Mouse (Mus musculus): Measurements from ENCODE around the gene Drap1. TPM values are rescaled to one million over a fixed set of nuclear protein-coding genes. Genes with fewer than 3 reads are reported as not detected.

The Drap1 gene
- polyA plus RNA-seq, 1 experiment from 2014 or later: 210 TPM

DNA sequence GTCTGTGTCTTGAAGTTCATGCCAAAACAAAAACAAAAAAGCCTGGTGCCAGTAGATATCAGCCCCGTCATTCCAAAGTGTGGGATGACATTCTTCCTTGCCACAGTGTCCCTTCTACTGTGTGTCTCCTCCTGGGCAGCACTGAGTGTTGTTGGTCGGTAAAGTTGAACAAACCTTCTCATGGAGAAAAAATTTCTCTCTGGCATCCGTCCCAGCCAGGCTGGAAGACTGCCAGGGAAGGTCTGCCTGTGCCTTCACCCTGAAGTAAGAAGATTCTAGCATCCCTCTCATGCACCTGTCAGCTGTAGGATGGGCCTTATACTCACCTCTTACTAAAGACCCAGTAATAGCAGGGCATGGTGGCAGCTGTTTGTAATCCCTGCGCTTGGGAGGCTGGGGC is 31.9 kb downstream of the Drap1 start:
- Histone ChIP-seq H3K36me3 (no peaks in the 10 kb centered on the region), H3K27ac (0 out of 2 replicates have a peak overlapping the region, but pooled peaks have one; percentile 2), H3K4me1 (peaks cover 9% of the 10 kb centered on the region), H3K9me3 (no peaks in the 10 kb centered on the region), H3K4me3 (replicated peaks) (no peak overlapping the region), H3K9ac (no peak overlapping the region), H3K4me2 (no peak overlapping the region), H3K27me3 (replicated peaks) (no peaks in the 10 kb centered on the region)
- ATAC-seq (ENCODE audit: insufficient read depth, low FRiP score, low read depth): no peak
- 43% methylated on average over 4 of the region's 4 CpGs for WGBS

- no peak for ATAC-seq (ENCODE audit: insufficient read depth, low FRiP score, low read depth)
- H3K4me2 ChIP-seq: peak overlapping the region; percentile 62
- peaks cover 4% of the 10 kb centered on the region; the same call in 1 of the 2 replicates for H3K36me3 ChIP-seq
- no peaks in the 10 kb centered on the region for H3K27me3 ChIP-seq (replicated peaks)
- 47% methylated on average over 8 of the region's 8 CpGs for WGBS
- no peaks in the 10 kb centered on the region for H3K9me3 ChIP-seq
- H3K4me3 ChIP-seq (replicated peaks): peak overlapping the region; percentile 79
- H3K27ac ChIP-seq: peak overlapping the region; percentile 67
- peaks cover 26% of the 10 kb centered on the region for H3K4me1 ChIP-seq
- H3K9ac ChIP-seq: peak overlapping the region; percentile 3; the same call in 1 of the 2 replicates
Observed at GRCm38 (mm10) chr19:5390416-5390815, 34.4 kb downstream of the Drap1 start.

- Histone ChIP-seq H3K36me3 (peaks cover 12% of the 10 kb centered on the region), H3K27me3 (replicated peaks) (no peaks in the 10 kb centered on the region), H3K4me1 (peaks cover 26% of the 10 kb centered on the region), H3K9me3 (no peaks in the 10 kb centered on the region), H3K4me3 (replicated peaks) (peak overlapping the region; percentile 79), H3K9ac (peak overlapping the region; percentile 3; the same call in 1 of the 2 replicates), H3K27ac (peak overlapping the region; percentile 89), H3K4me2 (peak overlapping the region; percentile 62)
- 14% methylated on average over 12 of the region's 12 CpGs for WGBS
- ATAC-seq (ENCODE audit: insufficient read depth, low FRiP score, low read depth): no peak
Observed at GRCm38 (mm10) chr19:5389647-5390046, 35.1 kb downstream of the Drap1 start.

DNA sequence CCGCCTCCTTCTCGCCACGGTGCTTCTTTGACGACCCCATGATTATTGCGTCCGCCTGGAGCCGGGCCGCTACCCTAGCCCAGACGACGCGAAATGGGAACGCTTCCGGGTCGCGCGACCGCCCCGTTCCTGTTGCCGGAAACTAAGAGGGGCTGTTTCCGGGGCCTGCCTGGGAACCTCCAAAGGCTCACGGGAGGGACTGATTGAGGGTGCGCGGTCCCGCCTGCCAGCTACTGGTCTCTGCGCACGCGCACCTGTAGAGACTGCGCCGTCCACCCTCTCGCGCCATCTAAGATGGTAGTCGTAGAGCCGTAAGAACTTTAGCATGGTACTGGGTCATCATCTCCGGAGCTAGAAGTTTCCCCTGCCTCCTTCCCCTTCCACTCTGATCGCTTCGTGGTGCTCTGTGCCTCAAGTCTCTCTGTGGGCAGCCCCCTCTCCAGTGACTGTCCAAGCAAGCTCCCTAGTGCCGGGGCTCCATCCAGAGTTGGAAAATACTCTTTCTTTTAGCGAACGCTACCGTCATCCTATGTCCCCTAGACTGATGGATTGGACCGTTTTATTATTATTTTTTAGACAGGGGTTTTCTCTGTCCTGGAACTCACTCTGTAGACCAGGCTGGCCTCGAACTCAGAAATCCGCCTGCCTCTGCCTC is 36.1 kb downstream of the Drap1 start, which contains the start of gene Sart1:
Gene Sart1, minus strand, starts transcription at position 116 of the 655 bp plus-strand sequence.
- peak; percentile 95 for ATAC-seq (ENCODE audit: insufficient read depth, low FRiP score, low read depth)
- Histone ChIP-seq H3K4me1 (peaks cover 26% of the 10 kb centered on the region), H3K27me3 (replicated peaks) (no peaks in the 10 kb centered on the region), H3K36me3 (peaks cover 21% of the 10 kb centered on the region), H3K4me3 (replicated peaks) (peak within 1 kb of the TSS; percentile 79), H3K9me3 (no peaks in the 10 kb centered on the region), H3K9ac (peak within 1 kb of the TSS; percentile 66), H3K27ac (peak within 1 kb of the TSS; percentile 89), H3K4me2 (peak within 1 kb of the TSS; percentile 72)
- 1% methylated on average over 43 of the region's 43 CpGs for WGBS

DNA sequence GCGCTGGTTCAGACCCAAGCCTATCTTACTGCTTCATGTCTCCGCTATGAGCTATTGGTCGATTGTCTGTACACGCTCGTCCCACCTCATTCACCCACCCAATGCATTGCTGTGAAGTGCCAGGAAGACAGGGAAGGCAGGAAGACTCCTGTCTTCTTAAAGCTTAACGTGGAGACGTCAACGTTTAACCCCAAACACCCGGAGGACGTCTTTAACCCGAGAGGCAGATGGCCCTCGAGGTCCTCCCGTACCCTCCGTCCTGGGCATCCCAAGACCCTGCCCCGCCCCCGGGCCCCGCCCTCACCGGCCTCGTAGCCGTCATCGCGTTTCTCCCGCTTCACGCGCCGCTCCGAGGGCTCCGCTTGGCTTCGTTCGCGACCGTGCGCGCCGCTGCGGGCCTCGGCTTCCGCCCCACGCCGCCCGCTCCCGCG is 36.8 kb downstream of the Drap1 start:
- peak overlapping the region; percentile 79 for H3K4me3 ChIP-seq (replicated peaks)
- under 1% methylated on average over 42 of the region's 43 CpGs for WGBS
- H3K9ac ChIP-seq: peak overlapping the region; percentile 66
- no peaks in the 10 kb centered on the region for H3K27me3 ChIP-seq (replicated peaks)
- H3K36me3 ChIP-seq: peaks cover 28% of the 10 kb centered on the region
- peak overlapping the region; percentile 70 for H3K27ac ChIP-seq
- H3K4me1 ChIP-seq: peaks cover 26% of the 10 kb centered on the region
- ATAC-seq (ENCODE audit: insufficient read depth, low FRiP score, low read depth): peak; percentile 25; the same call in 1 of the 2 replicates
- H3K4me2 ChIP-seq: peak overlapping the region; percentile 72
- H3K9me3 ChIP-seq: no peaks in the 10 kb centered on the region

GRCm38 (mm10) chr19:5384715-5385114 is 40.1 kb downstream of the Drap1 start:
- ATAC-seq (ENCODE audit: insufficient read depth, low FRiP score, low read depth): no peak
- WGBS: 93% methylated on average over 8 of the region's 8 CpGs

DNA sequence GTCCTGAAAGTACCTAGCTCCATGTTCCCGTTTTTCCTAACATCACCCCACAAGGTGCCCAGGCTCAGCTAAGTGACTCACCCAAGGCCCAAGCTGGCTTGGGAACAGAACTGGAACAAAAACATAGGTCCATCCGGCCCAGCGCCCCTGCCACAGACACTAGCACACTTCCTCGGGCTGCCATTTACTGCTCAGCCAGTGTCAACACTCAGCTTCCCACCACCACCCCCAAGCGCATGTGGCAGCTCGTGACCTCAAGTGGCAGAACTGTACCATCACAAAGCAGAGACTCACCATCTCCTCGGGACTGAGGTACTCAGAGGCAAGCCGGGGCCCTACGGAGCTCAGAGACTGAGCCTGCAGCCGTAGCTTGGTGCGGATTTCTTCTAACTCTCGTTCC is 41.5 kb downstream of the Drap1 start:
- Histone ChIP-seq H3K4me1 (peaks cover 17% of the 10 kb centered on the region; the same call in 1 of the 2 replicates), H3K9ac (no peak overlapping the region), H3K4me2 (no peak overlapping the region), H3K27ac (no peak overlapping the region), H3K27me3 (replicated peaks) (no peaks in the 10 kb centered on the region), H3K4me3 (replicated peaks) (no peak overlapping the region), H3K9me3 (no peaks in the 10 kb centered on the region), H3K36me3 (peaks cover 72% of the 10 kb centered on the region)
- 93% methylated on average over 12 of the region's 12 CpGs for WGBS
- no peak for ATAC-seq (ENCODE audit: insufficient read depth, low FRiP score, low read depth)

More at GRCm38 (mm10) chr19:5384715-5385114, 40.1 kb downstream of the Drap1 start:
- Histone ChIP-seq H3K9ac (no peak overlapping the region), H3K27me3 (replicated peaks) (no peaks in the 10 kb centered on the region), H3K4me1 (peaks cover 19% of the 10 kb centered on the region), H3K4me3 (replicated peaks) (no peak overlapping the region), H3K27ac (no peak overlapping the region), H3K36me3 (peaks cover 61% of the 10 kb centered on the region), H3K4me2 (no peak overlapping the region), H3K9me3 (no peaks in the 10 kb centered on the region)

DNA sequence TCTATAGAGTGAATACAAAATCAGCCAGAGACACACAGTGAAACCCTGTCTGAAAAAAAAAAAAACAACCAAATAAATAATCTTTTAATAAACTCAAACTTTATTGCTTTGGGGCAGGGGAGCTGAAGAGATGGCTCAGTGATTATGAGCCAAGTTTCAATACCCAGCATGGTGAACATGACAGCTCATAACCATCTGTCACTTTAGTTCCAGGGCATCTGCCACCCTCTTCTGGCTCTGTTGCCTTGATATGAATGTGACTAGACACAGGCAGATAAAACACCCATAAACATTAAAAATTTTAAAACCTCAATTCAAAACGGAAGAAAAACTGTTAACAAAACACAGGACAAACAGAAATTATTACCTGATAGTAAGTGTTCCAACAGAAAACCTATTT is 47.3 kb downstream of the Drap1 start:
- Histone ChIP-seq H3K4me2 (no peak overlapping the region), H3K27me3 (replicated peaks) (no peaks in the 10 kb centered on the region), H3K9ac (no peak overlapping the region), H3K4me1 (no peaks in the 10 kb centered on the region), H3K4me3 (replicated peaks) (no peak overlapping the region), H3K27ac (no peak overlapping the region), H3K36me3 (peaks cover 48% of the 10 kb centered on the region), H3K9me3 (no peaks in the 10 kb centered on the region)
- WGBS: 91% methylated on average over 1 of the region's 1 CpGs
- ATAC-seq (ENCODE audit: insufficient read depth, low FRiP score, low read depth): no peak

DNA sequence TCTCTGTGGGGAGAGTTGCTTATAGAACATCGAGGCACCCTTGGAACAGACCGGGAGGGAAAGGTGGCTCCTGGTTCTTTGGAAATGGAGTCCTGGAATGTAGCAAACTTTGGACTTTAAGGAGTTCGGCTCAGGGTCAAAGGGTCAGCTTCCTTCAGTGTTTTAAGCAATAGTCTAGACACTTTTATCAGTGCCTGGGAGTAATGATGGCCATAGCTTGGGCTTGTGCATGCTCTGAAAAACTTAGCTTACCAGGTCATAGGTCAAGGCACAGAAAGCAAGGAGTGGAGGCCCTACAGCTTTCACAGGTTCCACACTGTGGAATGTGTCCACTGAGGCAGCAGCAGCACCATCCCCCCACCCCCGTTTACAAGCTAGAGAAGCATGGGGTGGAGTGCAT is 50.0 kb downstream of the Drap1 start:
- H3K27me3 ChIP-seq (replicated peaks): no peaks in the 10 kb centered on the region
- no peak overlapping the region for H3K9ac ChIP-seq
- no peak; the same call in 1 of the 2 replicates for ATAC-seq (ENCODE audit: insufficient read depth, low FRiP score, low read depth)
- H3K27ac ChIP-seq: no peak overlapping the region
- no peaks in the 10 kb centered on the region for H3K4me1 ChIP-seq
- no peaks in the 10 kb centered on the region for H3K9me3 ChIP-seq
- H3K36me3 ChIP-seq: peaks cover 38% of the 10 kb centered on the region
- 67% methylated on average over 4 of the region's 4 CpGs for WGBS
- H3K4me3 ChIP-seq (replicated peaks): no peak overlapping the region
- no peak overlapping the region for H3K4me2 ChIP-seq

GRCm38 (mm10) chr19:5374177-5374576 is 50.6 kb downstream of the Drap1 start:
- WGBS: 77% methylated on average over 4 of the region's 4 CpGs
- H3K27ac ChIP-seq: no peak overlapping the region
- no peak for ATAC-seq (ENCODE audit: insufficient read depth, low FRiP score, low read depth)

More at GRCm38 (mm10) chr19:5374177-5374576, 50.6 kb downstream of the Drap1 start:
- Histone ChIP-seq H3K4me2 (no peak overlapping the region), H3K9me3 (no peaks in the 10 kb centered on the region), H3K27me3 (replicated peaks) (no peaks in the 10 kb centered on the region), H3K9ac (no peak overlapping the region), H3K4me1 (no peaks in the 10 kb centered on the region), H3K36me3 (peaks cover 34% of the 10 kb centered on the region), H3K4me3 (replicated peaks) (no peak overlapping the region)

All from stomach, embryonic 15.5 days (tissue).